Mouse (Mus musculus) CH12.LX (cell line): ENCODE measurements at regions not wholly inside any gene's neighbourhood (a gene's known extent, or its start where the extent isn't known, plus 50 kb on each side); places are given as distances from the start of the nearest gene placed in this dataset.

Source experiments
- BHLHE40 ChIP-seq: IDR thresholded peaks from 2 replicates; pipeline ENCODE4 v1.6.1; 2011; ENCODE audit warnings: mild to moderate bottlenecking, low read depth, low read length, improper control_type of control experiment
- CTCF ChIP-seq, 2 experiments: IDR thresholded peaks in 1 of 2; conservative IDR thresholded peaks in 1 of 2; 2 replicates each; pipeline ENCODE4 v1.5.1; 2011 to 2012; ENCODE audit warnings: low read depth in 2 of 2, low read length in 2 of 2, improper control_type of control experiment in 1 of 2, inconsistent platforms in 1 of 2, mild to moderate bottlenecking in 1 of 2, moderate library complexity in 1 of 2
- E2F4 ChIP-seq: IDR thresholded peaks from 2 replicates; pipeline ENCODE4 v1.6.1; 2011; ENCODE audit warnings: low read depth, low read length, improper control_type of control experiment; ENCODE audit not compliant: insufficient replicate concordance
- EP300 ChIP-seq: IDR thresholded peaks from 2 replicates; pipeline ENCODE4 v1.6.1; 2011; ENCODE audit warnings: low read length, improper control_type of control experiment
- NELFE ChIP-seq: IDR thresholded peaks from 2 replicates; pipeline ENCODE4 v1.6.1; 2011; ENCODE audit warnings: low read depth, low read length, improper control_type of control experiment
- POLR2A ChIP-seq: IDR thresholded peaks from 2 replicates; pipeline ENCODE4 v1.6.1; 2011; ENCODE audit warnings: low read depth, mild to moderate bottlenecking, improper control_type of control experiment, low read length
- UBTF ChIP-seq: IDR thresholded peaks from 2 replicates; pipeline ENCODE4 v1.6.1; 2012; ENCODE audit warnings: low read depth, mild to moderate bottlenecking, inconsistent platforms, low read length, improper control_type of control experiment, moderate library complexity
- USF1 ChIP-seq: IDR thresholded peaks from 2 replicates; pipeline ENCODE4 v1.6.1; 2014; ENCODE audit warnings: low read depth, mild to moderate bottlenecking, inconsistent platforms, low read length, improper control_type of control experiment

- TF ChIP-seq EP300 (no peak), CTCF (conservative IDR thresholded peaks at IDR 0.05 in 1 of 2, IDR thresholded peaks at IDR 0.05 in 1 of 2; ENCODE audit: low read depth in 2 of 2, low read length in 2 of 2) (no peak), POLR2A (no peak), USF1 (no peak), UBTF (no peak), BHLHE40 (no peak), E2F4 (no peak), NELFE (no peak)
These were observed 141.9 kb downstream of the Zfp36l2 start for GRCm38 (mm10) chr17:84045812-84046211.
